Mouse (Mus musculus) retina, postnatal 1 day (tissue): ENCODE measurements around the gene Gm21866.
"Not testable (repeated sequence)": the region's sequence is repeated elsewhere in the genome, so short reads cannot be mapped to it uniquely, and the experiment has no call there.

Experiments
- DNase-seq: peaks from one replicate; pipeline ENCODE4 v3.0.0-alpha.2; 2012

Gene Gm21866

GRCm38 (mm10) chrY:13465479-13465878 is at the start of gene Gm21866:
Gene Gm21866, minus strand, starts transcription at chrY:13465579.
- DNase-seq = not testable (repeated sequence)

- DNase-seq = not testable (repeated sequence)
These were observed 28.3 kb upstream of the Gm21866 start, which contains the start of gene Gm20773 for GRCm38 (mm10) chrY:13493726-13494125. Gene Gm20773, plus strand, starts transcription at chrY:13494026.
